Mouse (Mus musculus) T-cell, adult 2 months (primary cell): ENCODE measurements around the gene Emc3.

Experiments
- DNase-seq: peaks from one replicate; pipeline ENCODE4 v3.0.0; 2022; ENCODE audit warnings: low spot score

The Emc3 gene

GRCm38 (mm10) chr6:113530932-113531839 is at the start of gene Emc3, which contains the start of gene Fancd2:
TSS of gene Emc3 (minus strand) at chr6:113531652.
TSS of gene Fancd2 (plus strand) at chr6:113531682.
- DNase-seq, result peak; percentile 88

- no peak for DNase-seq
These were observed 47.9 kb upstream of the Emc3 start for GRCm38 (mm10) chr6:113579306-113579705.

DNA sequence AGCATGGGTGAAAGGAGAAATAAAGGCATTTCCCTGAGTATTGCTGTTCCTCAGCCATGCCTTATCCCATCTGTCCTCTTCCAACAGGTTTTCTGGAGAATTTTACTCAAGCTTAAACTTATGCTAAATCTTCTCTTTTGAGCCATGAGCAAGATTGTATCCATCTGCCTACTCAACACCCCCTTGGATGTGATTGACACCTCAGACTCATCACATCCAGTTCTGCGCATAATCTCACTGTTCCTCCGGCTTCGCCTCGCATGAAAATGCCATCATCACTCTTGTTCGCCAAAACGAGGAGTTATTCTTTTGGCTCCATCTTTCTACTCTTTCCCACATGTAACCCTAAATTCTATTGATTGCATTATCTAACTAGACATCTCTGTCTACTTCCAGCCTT is 44.6 kb upstream of the Emc3 start:
- DNase-seq, result no peak

DNA sequence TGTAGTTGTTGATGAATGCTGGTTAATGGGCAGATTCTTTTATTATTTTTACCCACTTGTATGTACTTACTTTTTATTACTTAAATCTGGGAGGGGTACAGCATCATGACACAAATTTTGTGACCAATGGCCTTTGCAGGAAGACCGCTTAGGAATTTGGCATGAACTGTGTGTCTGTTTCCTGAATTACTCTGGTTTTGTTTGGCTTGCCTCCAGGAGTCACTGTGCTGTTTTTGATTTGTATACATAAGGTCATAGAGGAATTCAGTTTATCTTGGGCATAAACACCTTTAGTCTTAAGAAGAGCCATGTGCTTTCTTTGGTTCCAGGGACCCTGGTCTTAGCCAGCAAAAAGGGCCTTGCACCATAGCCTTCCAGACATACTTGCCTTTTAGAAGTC is 33.1 kb upstream of the Emc3 start:
- no peak for DNase-seq

DNA sequence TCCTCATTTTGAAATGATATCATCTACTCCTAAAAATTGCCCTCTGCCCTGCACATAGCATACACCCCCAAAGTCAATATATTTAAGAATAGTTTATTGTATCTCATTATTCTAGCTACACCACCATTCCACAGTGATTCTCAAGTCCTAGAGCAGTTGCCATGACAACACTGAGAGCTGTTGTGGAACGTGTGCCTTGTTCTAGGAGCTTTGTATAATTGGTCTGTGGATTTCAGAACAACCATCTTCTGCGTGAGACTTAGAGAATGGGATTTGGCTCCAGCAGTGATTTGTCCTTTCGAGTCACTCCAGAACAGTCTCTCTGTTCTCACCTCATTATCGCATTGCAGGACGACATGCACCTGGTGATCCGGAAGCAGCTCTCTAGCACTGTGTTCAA is 28.3 kb upstream of the Emc3 start:
- no peak for DNase-seq

- DNase-seq, result no peak
These were observed 12.5 kb upstream of the Emc3 start for GRCm38 (mm10) chr6:113543906-113544481.

GRCm38 (mm10) chr6:113541610-113542009 is 10.2 kb upstream of the Emc3 start:
- no peak for DNase-seq

DNA sequence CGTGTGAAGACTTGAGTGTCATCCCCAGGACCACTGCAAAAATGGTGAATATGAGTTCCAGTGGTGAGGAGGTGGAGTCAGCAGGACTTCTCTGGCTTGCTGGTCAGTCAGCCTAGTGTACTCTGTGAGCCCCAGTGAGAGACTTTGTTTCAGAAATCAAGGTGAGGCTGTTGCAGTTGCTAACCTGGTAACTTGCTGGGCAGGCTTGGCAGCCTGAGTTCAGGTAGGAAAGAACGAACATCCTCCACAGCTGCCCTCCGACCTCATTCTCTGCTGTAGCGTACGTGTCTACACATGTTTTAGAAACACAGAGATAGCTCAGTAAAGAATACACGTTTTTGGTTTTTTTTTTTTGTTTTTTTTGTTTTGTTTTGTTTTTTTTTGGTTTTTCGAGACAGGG is 3.4 kb upstream of the Emc3 start:
- no peak for DNase-seq

GRCm38 (mm10) chr6:113531840-113532404 is 470 bp upstream of the Emc3 start:
- no peak for DNase-seq

GRCm38 (mm10) chr6:113523420-113523819 is 8.0 kb downstream of the Emc3 start:
- DNase-seq, result no peak

DNA sequence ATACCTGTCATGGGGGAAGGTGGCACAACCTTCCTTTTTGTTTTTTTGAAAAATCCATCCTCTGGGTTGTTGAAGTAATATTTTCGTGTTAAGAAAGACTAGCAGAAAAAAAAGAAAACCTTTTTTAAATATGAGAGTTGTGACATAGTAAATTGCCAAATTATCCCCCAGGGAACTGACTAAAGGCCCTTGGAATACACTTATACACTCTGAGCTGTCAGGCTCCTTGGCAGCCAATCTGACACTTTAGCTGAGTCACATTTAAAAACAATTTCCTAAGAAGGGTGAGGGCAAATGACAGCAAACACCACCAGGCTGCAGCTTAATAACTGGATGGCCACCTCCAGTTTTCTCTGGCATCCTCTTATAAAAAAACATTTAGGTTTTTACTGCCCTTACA is 9.1 kb downstream of the Emc3 start:
- no peak for DNase-seq

GRCm38 (mm10) chr6:113517434-113518080 is 13.9 kb downstream of the Emc3 start:
- DNase-seq, result no peak

- DNase-seq, result no peak
These were observed 16.9 kb downstream of the Emc3 start for GRCm38 (mm10) chr6:113514600-113514999.

- DNase-seq, result no peak
These were observed 17.5 kb downstream of the Emc3 start for GRCm38 (mm10) chr6:113513944-113514343.

GRCm38 (mm10) chr6:113508947-113509280 is 22.5 kb downstream of the Emc3 start:
- no peak for DNase-seq

DNA sequence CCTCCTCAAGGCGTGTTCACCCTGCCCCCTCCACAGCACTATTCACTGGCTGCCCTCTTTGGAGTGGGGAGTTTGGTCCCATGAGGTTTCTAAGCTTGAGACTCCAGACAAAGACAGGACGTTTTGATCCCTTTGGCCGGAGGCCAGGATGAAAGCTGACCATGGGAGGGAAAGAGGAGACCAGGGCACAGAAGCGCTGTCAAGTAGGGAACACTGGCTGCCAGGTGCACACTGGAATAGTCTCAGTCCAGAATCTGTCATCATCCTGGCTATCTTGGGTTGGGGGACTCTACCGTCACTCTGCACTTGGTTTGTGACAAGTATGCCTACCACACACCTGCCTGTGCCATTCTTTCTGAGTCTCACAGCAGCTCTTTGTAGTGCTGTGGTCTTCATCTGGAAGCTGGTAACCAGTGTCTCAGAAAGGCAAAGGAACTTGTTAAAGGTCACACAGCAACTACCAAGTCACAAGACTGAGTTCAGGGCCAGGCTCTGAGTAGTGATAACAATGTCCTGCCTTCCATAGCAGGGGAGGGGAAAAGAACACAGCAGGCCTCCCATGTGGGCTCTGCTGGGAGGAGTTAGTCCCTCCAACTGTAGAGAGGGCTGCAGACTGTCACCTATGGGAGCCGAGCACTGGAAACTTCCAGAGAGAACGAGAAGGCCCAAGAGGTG is 23.0 kb downstream of the Emc3 start:
- no peak for DNase-seq

DNA sequence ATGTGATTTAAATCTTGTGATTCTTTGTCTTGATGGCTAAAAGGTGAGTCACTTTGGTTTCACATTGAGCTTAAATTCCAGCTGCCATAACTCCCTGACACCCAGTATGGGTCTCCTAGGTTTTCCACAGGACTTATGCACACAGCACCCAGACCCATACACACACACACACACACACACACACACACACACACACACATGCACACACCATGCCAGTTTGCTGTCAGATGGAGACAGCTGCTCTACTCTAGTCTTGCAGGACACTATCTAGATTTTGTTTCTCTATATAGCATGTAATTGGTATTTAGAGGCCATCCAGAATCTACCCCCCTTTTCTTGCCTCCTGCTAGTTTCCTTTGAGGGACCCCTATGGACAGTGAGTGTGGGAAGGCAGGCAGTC is 24.3 kb downstream of the Emc3 start:
- no peak for DNase-seq

DNA sequence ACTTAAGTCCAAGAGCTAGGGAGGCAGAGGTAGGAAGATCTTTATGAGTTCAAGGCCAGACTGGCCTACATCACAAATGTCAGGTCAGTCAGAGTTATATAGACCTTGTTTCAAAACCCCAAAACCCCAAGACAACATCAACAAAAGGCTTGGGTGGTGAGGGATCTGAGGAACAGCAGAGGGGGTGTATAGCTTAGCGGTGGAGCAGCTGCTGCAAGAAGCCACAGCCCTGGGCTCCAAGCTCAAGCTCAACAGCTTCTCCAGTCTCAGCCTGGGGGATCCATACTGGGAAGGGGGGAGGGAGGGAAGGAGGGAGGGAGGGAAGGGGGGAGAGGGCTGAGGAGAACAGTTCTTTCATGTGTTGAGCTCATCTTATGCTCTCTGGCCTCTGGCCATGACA is 25.8 kb downstream of the Emc3 start:
- no peak for DNase-seq

DNA sequence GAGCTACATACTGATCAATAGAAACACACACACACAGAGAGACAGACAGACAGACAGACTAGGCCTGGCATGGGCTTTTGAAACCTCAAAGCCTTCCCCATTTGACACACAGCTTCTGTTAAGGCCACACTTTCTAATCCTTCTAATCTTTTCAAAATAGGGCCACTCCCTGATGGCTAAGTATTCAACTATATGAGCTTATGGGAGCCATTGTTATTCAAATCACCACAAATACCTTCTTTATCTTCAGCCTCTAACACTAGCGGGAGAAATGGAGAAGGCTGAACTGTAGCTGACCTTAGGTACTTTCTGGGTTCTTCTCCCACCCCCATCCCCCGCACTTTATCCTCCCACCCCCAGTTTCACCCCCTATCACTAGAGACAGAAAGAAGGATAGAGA is 28.7 kb downstream of the Emc3 start:
- no peak for DNase-seq

DNA sequence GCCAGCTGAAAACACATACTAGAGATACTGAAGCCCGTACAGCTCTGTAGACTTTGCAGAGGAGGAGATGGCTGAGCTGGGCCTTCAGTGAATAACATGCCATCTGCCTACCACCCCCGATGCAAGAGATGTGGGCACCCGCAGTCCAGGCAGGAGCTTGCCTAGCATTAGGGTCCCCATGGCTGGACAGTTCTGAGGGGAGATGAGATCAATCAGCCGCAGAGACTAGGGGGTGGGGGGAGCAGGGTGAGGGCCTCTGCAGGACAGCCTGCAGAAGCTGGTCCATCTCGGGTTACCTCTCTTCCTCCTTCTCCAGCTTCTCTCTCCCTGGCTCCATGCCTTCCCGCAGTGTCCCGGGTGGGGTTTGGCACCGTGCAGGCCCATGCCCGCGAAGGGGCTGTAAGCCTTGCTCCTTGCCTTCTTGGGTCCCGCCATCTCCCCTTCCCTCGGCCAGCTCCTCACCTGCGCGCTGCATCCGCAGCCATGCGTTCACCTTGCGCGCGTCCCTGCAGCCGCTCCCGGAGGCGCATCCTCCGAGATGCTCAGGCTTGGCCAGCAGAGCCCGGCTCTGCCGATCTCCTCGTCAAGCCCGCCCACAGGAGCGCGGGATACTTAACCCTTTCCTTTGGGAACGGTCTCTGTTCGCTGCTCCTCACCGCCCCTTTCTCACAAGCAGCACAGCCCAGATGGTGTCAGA is 29.9 kb downstream of the Emc3 start, which contains the start of gene Prrt3:
TSS of gene Prrt3 (minus strand) at position 544 of the 697 bp plus-strand sequence.
- no peak for DNase-seq

- DNase-seq, result no peak
These were observed 32.1 kb downstream of the Emc3 start for GRCm38 (mm10) chr6:113499346-113499745.
